Mouse (Mus musculus) liver, postnatal 0 days (tissue): ENCODE results near the gene Gpc5. TPM values are rescaled to one million over a fixed set of nuclear protein-coding genes. Genes with fewer than 3 reads are reported as not detected.

ENCODE experiments used
- ATAC-seq: fragments of 200-750 bp; cut with Nextera tagmentation; 2 replicates; pipeline ENCODE4 v1.8.0; 2017; ENCODE audit warnings: mild to moderate bottlenecking, moderate library complexity
- DNase-seq: peaks from one replicate; pipeline ENCODE4 v3.0.0-alpha.2; 2016
- H3K27ac ChIP-seq: fragments of 300-500 bp; sonication (generic); 2 replicates; pipeline ENCODE4 v1.5.1; 2014; ENCODE audit warnings: antibody characterized with exemption, moderate library complexity, mild to moderate bottlenecking, low read depth
- H3K27me3 ChIP-seq: fragments of 300-500 bp; sonication (generic); 2 replicates; pipeline ENCODE4 v1.6.1; 2014; ENCODE audit warnings: low read length, control low read depth, mixed read lengths; ENCODE audit not compliant: insufficient read depth
- H3K36me3 ChIP-seq: fragments of 300-500 bp; sonication (generic); replicated peaks from 2 replicates; pipeline ENCODE4 v1.6.1; 2014; ENCODE audit warnings: mild to moderate bottlenecking, control low read depth, low read length, moderate library complexity, mixed read lengths; ENCODE audit not compliant: insufficient read depth
- H3K4me1 ChIP-seq: fragments of 300-500 bp; sonication (generic); 2 replicates; pipeline ENCODE4 v1.6.1; 2014; ENCODE audit warnings: antibody characterized with exemption, mild to moderate bottlenecking, control low read depth; ENCODE audit not compliant: insufficient read depth
- H3K4me2 ChIP-seq: fragments of 300-500 bp; sonication (generic); 2 replicates; pipeline ENCODE4 v1.6.1; 2014; ENCODE audit warnings: low read depth, mild to moderate bottlenecking, low read length, moderate library complexity, mixed read lengths
- H3K4me3 ChIP-seq: fragments of 300-500 bp; sonication (generic); 2 replicates; pipeline ENCODE4 v1.5.1; 2014; ENCODE audit warnings: low read depth, low read length
- H3K9ac ChIP-seq: fragments of 300-500 bp; sonication (generic); replicated peaks from 2 replicates; pipeline ENCODE4 v1.6.1; 2014; ENCODE audit warnings: mild to moderate bottlenecking, moderate library complexity
- H3K9me3 ChIP-seq: fragments of 300-500 bp; sonication (generic); 2 replicates; pipeline ENCODE4 v1.6.1; 2016; ENCODE audit warnings: mild to moderate bottlenecking, control low read depth, low read length, mixed read lengths
- CTCF ChIP-seq: sonication (generic); IDR thresholded peaks from 2 replicates; pipeline ENCODE4 v1.5.1; 2016; ENCODE audit warnings: antibody characterized with exemption, low read depth
- EP300 ChIP-seq: IDR thresholded peaks from 2 replicates; pipeline ENCODE4 v1.6.1; 2016; ENCODE audit warnings: antibody characterized with exemption, low read depth, mild to moderate bottlenecking
- WGBS: fragments of 180-500 bp; shearing (Covaris S2); extraction: QIAGEN DNeasy Blood & Tissue Kit; methylation state at CpG from one replicate; pipeline ENCODE4 v1.1.7; 2014; ENCODE audit not compliant: insufficient replicate concordance; 5-methylcytosine and 5-hydroxymethylcytosine counted together
- polyA plus RNA-seq: library from polyadenylated mRNA; unstranded; fragments of >200 nt; fragmentation: Nextera tagmentation; extraction: Ambion mirVana; gene quantifications from 2 replicates; pipeline ENCODE4 v1.2.1, GENCODE M21; 2015

Gpc5 gene
- polyA plus RNA-seq, 1 experiment from 2014 or later, result not detected

GRCm38 (mm10) chr14:115369611-115370167, 277.7 kb downstream of the Gpc5 start:
- Histone ChIP-seq H3K9me3 (no peaks in the 10 kb centered on the region), H3K36me3 (no peaks in the 10 kb centered on the region), H3K4me2 (no peak overlapping the region), H3K27ac (no peak overlapping the region), H3K9ac (no peak overlapping the region), H3K4me1 (no peaks in the 10 kb centered on the region), H3K4me3 (no peak overlapping the region), H3K27me3 (no peaks in the 10 kb centered on the region)
- whole genome bisulfite sequencing, result 76% methylated on average over 15 of the region's 15 CpGs
- TF ChIP-seq EP300 (no peak), CTCF (no peak)
- DNase-seq (no peak), ATAC-seq (no peak)

GRCm38 (mm10) chr14:115371131-115371530, 279.1 kb downstream of the Gpc5 start:
- Histone ChIP-seq H3K4me1 (no peaks in the 10 kb centered on the region), H3K9me3 (no peaks in the 10 kb centered on the region), H3K4me3 (no peak overlapping the region), H3K9ac (no peak overlapping the region), H3K4me2 (no peak overlapping the region), H3K27ac (no peak overlapping the region), H3K27me3 (no peaks in the 10 kb centered on the region), H3K36me3 (no peaks in the 10 kb centered on the region)
- no peak for ATAC-seq
- WGBS, result 6% methylated on average over 1 of the region's 1 CpGs
- peak; percentile 49 for DNase-seq
- TF ChIP-seq CTCF, result peak; percentile 53
- no peak for TF ChIP-seq EP300

- ATAC-seq (no peak), DNase-seq (no peak)
- WGBS, result 38% methylated on average over 3 of the region's 3 CpGs
- Histone ChIP-seq H3K36me3 (no peaks in the 10 kb centered on the region), H3K27ac (no peak overlapping the region), H3K9ac (no peak overlapping the region), H3K27me3 (no peaks in the 10 kb centered on the region), H3K4me1 (no peaks in the 10 kb centered on the region), H3K9me3 (no peaks in the 10 kb centered on the region), H3K4me3 (no peak overlapping the region), H3K4me2 (no peak overlapping the region)
- TF ChIP-seq CTCF (no peak), EP300 (no peak)
These were observed 299.8 kb downstream of the Gpc5 start for GRCm38 (mm10) chr14:115391831-115392230.

GRCm38 (mm10) chr14:115392894-115393524, 301.0 kb downstream of the Gpc5 start:
- no peak overlapping the region for H3K4me3 ChIP-seq
- no peaks in the 10 kb centered on the region for H3K4me1 ChIP-seq
- no peak overlapping the region for H3K27ac ChIP-seq
- no peaks in the 10 kb centered on the region for H3K27me3 ChIP-seq
- H3K9ac ChIP-seq, result no peak overlapping the region
- TF ChIP-seq EP300 (no peak), CTCF (peak; percentile 67)
- DNase-seq, result peak; percentile 19
- no peak overlapping the region for H3K4me2 ChIP-seq
- no peak for ATAC-seq
- WGBS, result 42% methylated on average over 14 of the region's 14 CpGs
- no peaks in the 10 kb centered on the region for H3K36me3 ChIP-seq
- no peaks in the 10 kb centered on the region for H3K9me3 ChIP-seq

- TF ChIP-seq EP300 (no peak), CTCF (no peak)
- H3K27ac ChIP-seq, result no peak overlapping the region
- WGBS, result 67% methylated on average over 5 of the region's 5 CpGs
- no peaks in the 10 kb centered on the region for H3K27me3 ChIP-seq
- no peak overlapping the region for H3K9ac ChIP-seq
- H3K9me3 ChIP-seq, result no peaks in the 10 kb centered on the region
- H3K4me1 ChIP-seq, result no peaks in the 10 kb centered on the region
- ATAC-seq, result no peak
- no peak overlapping the region for H3K4me2 ChIP-seq
- no peak for DNase-seq
- no peak overlapping the region for H3K4me3 ChIP-seq
- H3K36me3 ChIP-seq, result no peaks in the 10 kb centered on the region
These were observed 314.6 kb downstream of the Gpc5 start for GRCm38 (mm10) chr14:115406596-115406995.

- Histone ChIP-seq H3K27ac (no peak overlapping the region), H3K9ac (no peak overlapping the region), H3K9me3 (no peaks in the 10 kb centered on the region), H3K4me2 (no peak overlapping the region), H3K4me3 (no peak overlapping the region), H3K36me3 (no peaks in the 10 kb centered on the region), H3K4me1 (no peaks in the 10 kb centered on the region), H3K27me3 (no peaks in the 10 kb centered on the region)
- ATAC-seq, result no peak
- no peak for DNase-seq
- 53% methylated on average over 2 of the region's 2 CpGs for WGBS
- TF ChIP-seq EP300 (no peak), CTCF (no peak)
These were observed 315.4 kb downstream of the Gpc5 start for GRCm38 (mm10) chr14:115407309-115407930.
